Mouse (Mus musculus) ES-E14 (cell line): ENCODE measurements around the gene Gm38431.

ENCODE experiments used
- CHD2 ChIP-seq: IDR thresholded peaks from 2 replicates; pipeline ENCODE4 v1.6.1; 2014; ENCODE audit warnings: mild to moderate bottlenecking, low read depth, low read length, inconsistent platforms
- HCFC1 ChIP-seq: IDR thresholded peaks from 2 replicates; pipeline ENCODE4 v1.6.1; 2012; ENCODE audit warnings: low read length, inconsistent platforms, borderline replicate concordance; ENCODE audit not compliant: insufficient read depth
- ZC3H11A ChIP-seq: IDR thresholded peaks from 2 replicates; pipeline ENCODE4 v1.6.1; 2012; ENCODE audit warnings: low read depth, mild to moderate bottlenecking, inconsistent platforms, low read length, borderline replicate concordance
- ZNF384 ChIP-seq: IDR thresholded peaks from 2 replicates; pipeline ENCODE4 v1.6.1; 2012; ENCODE audit warnings: low read depth, low read length, inconsistent platforms

DNA sequence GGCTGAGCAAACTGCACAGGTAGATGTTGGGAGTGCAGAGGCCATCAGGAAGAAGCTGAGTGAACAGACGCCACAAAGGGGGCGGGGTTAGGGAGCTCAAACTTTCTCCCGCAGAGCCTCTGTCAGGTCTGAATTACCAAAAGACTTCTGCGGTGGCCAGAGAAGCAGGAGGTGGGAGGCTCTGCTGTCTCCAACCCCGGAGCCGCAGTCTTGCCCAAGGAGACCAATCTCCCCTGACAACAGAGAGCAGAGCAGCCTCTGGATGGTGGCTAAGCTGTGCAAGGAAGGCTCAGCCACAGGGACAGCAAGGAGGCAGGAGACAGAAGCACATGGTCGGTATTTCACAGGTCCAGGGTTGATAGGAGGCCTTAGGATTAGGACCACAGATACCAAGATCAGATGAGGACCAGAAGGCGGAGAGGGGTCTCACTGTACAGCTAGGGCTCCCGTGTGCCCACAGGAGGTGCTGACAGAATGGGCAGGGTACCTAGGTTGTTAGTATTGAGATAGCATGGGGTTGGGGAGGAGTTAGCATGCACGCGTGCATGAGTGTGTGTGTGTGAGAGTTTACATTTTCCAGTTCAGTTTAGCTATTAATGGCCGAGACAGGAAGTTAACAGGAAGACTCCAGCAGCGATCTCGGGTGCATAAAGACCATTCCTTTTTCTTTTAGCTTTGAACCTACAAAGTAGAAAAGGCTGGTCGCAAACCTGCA is 8.8 kb upstream of the Gm38431 start:
- no peak for TF ChIP-seq ZC3H11A
- TF ChIP-seq HCFC1, result no peak
- no peak for TF ChIP-seq CHD2
- TF ChIP-seq ZNF384, result no peak
